Mouse (Mus musculus) intestine, embryonic 14.5 days (tissue): Measurements from ENCODE around the gene Slc7a7. TPM values are rescaled to one million over a fixed set of nuclear protein-coding genes. Genes with fewer than 3 reads are reported as not detected.

Source experiments
- ATAC-seq: fragments of 200-750 bp; cut with Nextera tagmentation; replicated peaks from 2 replicates; pipeline ENCODE4 v1.8.0; 2017; ENCODE audit warnings: low read depth, moderate number of reproducible peaks, moderate TSS enrichment, moderate library complexity; ENCODE audit not compliant: low FRiP score, low TSS enrichment
- DNase-seq: peaks from one replicate; pipeline ENCODE4 v3.0.0-alpha.2; 2018; ENCODE audit warnings: low spot score
- H3K27ac ChIP-seq: fragments of 300-500 bp; sonication (generic); 2 replicates; pipeline ENCODE4 v1.5.1; 2014; ENCODE audit warnings: low read depth, mild to moderate bottlenecking, control low read depth
- H3K27me3 ChIP-seq: fragments of 300-500 bp; sonication (generic); replicated peaks from 2 replicates; pipeline ENCODE4 v1.6.1; 2014; ENCODE audit warnings: low read length, control low read depth; ENCODE audit not compliant: control insufficient read depth, insufficient read depth
- H3K36me3 ChIP-seq: fragments of 300-500 bp; sonication (generic); 2 replicates; pipeline ENCODE4 v1.6.1; 2014; ENCODE audit warnings: low read length, control low read depth; ENCODE audit not compliant: control insufficient read depth, insufficient read depth
- H3K4me1 ChIP-seq: fragments of 300-500 bp; sonication (generic); replicated peaks from 2 replicates; pipeline ENCODE4 v1.6.1; 2014; ENCODE audit warnings: low read length, control low read depth, mixed read lengths; ENCODE audit not compliant: control insufficient read depth, insufficient read depth
- H3K4me2 ChIP-seq: fragments of 300-500 bp; sonication (generic); 2 replicates; pipeline ENCODE4 v1.6.1; 2014; ENCODE audit warnings: low read length
- H3K4me3 ChIP-seq: fragments of 300-500 bp; sonication (generic); 2 replicates; pipeline ENCODE4 v1.5.1; 2014; ENCODE audit warnings: low read depth, low read length, control low read depth, mixed read lengths
- H3K9ac ChIP-seq: fragments of 300-500 bp; sonication (generic); 2 replicates; pipeline ENCODE4 v1.6.1; 2014; ENCODE audit warnings: mild to moderate bottlenecking, low read length
- H3K9me3 ChIP-seq: fragments of 300-500 bp; sonication (generic); 2 replicates; pipeline ENCODE4 v1.6.1; 2016; ENCODE audit warnings: low read length, control low read depth; ENCODE audit not compliant: control insufficient read depth
- WGBS: fragments of 180-500 bp; shearing (Covaris S2); extraction: QIAGEN DNeasy Blood & Tissue Kit; methylation state at CpG from one replicate; pipeline ENCODE4 v1.1.7; 2014; 5-methylcytosine and 5-hydroxymethylcytosine counted together
- polyA plus RNA-seq: library from polyadenylated mRNA; unstranded; fragments of >200 nt; fragmentation: Nextera tagmentation; extraction: Ambion mirVana; gene quantifications from 2 replicates; pipeline ENCODE4 v1.2.1, GENCODE M21; 2014

The Slc7a7 gene
- 19.3 and 21.5 TPM in 2 replicates for polyA plus RNA-seq

DNA sequence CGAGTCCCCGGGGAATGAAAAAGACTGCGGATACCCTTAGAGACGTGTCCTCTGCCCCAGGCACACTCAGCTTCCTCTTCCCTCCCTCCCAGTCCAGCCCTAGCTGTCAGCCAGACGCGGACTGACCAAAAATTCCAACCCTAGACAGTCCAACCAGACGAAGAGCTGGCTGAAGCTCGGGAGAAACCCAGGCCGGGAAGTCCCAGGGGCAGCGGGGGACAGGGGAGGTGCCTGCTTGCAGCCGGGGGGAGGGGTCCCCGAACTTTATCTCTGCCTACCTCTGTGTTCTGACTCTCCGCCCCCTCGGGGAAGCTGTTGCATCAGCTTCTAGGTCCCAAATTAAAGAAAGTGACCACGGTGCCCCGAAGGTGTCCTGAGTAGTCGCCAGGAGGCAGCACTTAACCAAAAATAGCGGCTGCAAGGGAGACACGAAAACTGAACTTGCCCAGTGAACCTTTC, at the start of gene Slc7a7:
Slc7a7 (minus strand) TSS at position 158 of the 459 bp plus-strand sequence.
- Histone ChIP-seq H3K27ac (no peak within 1 kb of the TSS), H3K9ac (no peak within 1 kb of the TSS), H3K4me2 (0 out of 2 replicates have a peak within 1 kb of the TSS, but pooled peaks have one; percentile 0), H3K4me1 (peaks cover 18% of the 10 kb centered on the region), H3K36me3 (no peaks in the 10 kb centered on the region), H3K4me3 (no peak within 1 kb of the TSS), H3K27me3 (no peaks in the 10 kb centered on the region), H3K9me3 (no peaks in the 10 kb centered on the region)
- ATAC-seq (no peak), DNase-seq (no peak)
- 13% methylated on average over 18 of the region's 19 CpGs for WGBS

DNA sequence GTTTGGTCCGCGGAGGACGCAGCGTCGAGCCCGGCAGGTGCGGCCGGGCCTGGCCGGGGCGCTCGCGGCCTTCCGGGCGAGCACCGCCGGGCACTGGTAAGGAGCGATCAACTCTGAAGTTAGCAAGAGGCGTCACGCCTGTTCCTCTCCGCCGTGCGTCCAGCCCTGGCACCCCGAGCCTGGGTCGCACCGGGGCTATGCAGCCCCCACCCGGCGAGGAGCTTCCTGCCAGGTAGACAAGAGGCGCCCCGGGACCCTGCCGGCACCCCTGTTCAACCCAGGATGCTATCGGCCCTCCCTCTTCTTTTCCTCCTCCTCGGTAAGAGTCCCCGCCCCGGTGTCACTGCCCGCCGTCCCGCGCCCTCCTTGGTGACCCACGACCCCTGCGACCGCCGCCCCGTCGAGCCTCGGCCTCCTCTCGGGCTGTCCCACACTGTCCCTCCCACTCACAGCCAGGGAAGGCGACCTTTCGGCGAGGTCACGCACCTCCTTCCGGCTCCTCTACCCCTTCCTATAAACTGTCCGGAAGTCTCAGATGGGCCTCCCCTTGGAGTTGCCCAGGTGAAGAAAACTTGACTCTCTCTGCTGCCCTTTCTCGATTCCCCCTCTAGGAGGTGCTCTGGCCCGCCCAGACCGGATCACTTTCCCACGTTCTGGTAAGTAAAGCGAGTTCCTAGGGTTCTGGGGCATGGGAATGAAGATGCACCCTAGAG, 46.9 kb upstream of the Slc7a7 start:
- ATAC-seq (peak; percentile 72), DNase-seq (peak; percentile 85)
- Histone ChIP-seq H3K9ac (peak overlapping the region; percentile 81), H3K4me2 (peak overlapping the region; percentile 61), H3K36me3 (peaks cover 30% of the 10 kb centered on the region), H3K27ac (peak overlapping the region; percentile 28), H3K4me3 (peak overlapping the region; percentile 88), H3K4me1 (peaks cover 9% of the 10 kb centered on the region), H3K27me3 (no peaks in the 10 kb centered on the region), H3K9me3 (no peaks in the 10 kb centered on the region)
- WGBS, result 1% methylated on average over 54 of the region's 57 CpGs

DNA sequence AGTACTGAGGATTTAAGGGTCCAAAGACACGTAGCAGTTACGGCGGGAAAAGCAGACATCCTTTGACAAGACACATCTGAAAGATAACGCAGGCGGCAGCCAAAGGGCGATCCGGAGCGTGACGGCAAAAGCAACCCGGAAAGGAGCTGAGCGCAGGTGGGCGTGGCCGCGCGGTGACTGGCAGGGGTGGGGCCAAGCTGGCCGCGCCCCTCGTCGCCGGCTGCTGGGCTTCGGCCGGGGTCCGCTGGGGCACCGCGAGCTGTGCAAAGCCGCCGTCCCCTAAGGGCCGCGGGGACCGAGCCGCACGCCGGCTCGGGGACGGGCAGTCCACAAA, 46.3 kb upstream of the Slc7a7 start, which contains the start of gene Lrp10:
Lrp10 (plus strand) TSS at position 179 of the 334 bp plus-strand sequence.
- Histone ChIP-seq H3K4me2 (peak within 1 kb of the TSS; percentile 61), H3K9ac (peak within 1 kb of the TSS; percentile 81), H3K27ac (peak within 1 kb of the TSS; percentile 28), H3K9me3 (no peaks in the 10 kb centered on the region), H3K27me3 (no peaks in the 10 kb centered on the region), H3K4me1 (peaks cover 9% of the 10 kb centered on the region), H3K36me3 (peaks cover 24% of the 10 kb centered on the region), H3K4me3 (peak within 1 kb of the TSS; percentile 88)
- WGBS, result 0% methylated on average over 27 of the region's 35 CpGs
- DNase-seq (peak; percentile 91), ATAC-seq (peak; percentile 86)

DNA sequence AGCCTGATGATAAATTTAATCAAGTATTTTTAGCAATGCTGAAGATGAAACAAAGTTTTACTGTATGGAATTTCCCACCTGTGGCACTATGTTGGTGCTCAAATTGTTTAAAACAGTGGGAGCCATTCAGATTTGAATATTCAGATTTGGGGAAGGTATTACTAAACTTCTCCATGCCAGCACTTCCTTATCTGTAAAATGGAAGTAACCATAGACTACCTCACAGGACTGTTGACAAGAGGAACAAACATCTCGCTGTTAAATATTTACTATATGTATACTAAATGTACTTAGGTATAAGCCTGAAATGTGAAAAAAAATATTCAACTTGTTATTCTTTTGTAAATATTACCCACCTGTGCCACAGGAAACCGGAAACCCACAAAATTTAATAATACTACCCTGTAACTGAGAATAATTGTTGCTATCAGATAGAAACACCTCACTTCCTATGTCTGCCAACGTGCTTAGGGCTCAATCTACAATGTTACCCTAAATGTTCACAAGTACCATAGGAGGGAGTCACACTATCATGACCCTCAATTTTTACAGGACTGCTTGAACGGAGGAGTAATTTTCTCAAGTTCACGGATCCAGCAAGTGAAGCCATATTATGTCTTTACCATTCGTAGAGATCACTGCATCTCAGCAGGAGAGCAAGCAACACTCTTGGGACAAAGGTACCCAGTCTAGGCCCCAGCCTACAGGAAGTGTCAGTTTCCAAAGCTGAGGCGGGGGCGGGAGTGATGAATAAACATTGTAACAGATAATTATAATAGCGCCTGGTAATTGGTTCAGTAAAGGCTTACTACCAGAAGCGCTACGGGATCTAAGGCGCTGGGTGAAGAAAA, 45.8 kb upstream of the Slc7a7 start:
- Histone ChIP-seq H3K4me3 (peak overlapping the region; percentile 88), H3K4me1 (peaks cover 9% of the 10 kb centered on the region), H3K36me3 (peaks cover 19% of the 10 kb centered on the region), H3K27me3 (no peaks in the 10 kb centered on the region), H3K4me2 (peak overlapping the region; percentile 61), H3K9me3 (no peaks in the 10 kb centered on the region), H3K27ac (peak overlapping the region; percentile 28), H3K9ac (peak overlapping the region; percentile 81)
- ATAC-seq, result peak; percentile 54; the same call in 1 of the 2 replicates
- WGBS, result 14% methylated on average over 12 of the region's 12 CpGs
- DNase-seq, result no peak

DNA sequence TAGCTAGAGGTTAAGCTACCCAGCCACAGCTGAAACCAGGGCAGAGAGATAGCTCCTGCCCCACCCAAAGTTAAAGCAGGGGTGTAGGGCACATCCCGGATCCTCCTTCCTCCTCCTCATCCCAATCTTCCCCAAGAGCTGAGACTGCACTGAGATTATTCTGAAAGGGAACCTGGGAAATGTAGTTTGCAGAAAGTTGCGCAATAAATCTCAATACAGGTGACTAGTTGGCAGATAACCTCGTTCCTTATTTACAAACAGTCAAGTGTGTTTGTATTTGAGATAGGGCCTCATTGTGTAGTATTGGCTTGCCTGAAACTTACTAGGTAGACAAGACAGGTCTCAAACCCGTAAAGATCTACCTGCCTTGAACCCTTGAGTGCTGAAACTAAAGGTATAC, 44.6 kb upstream of the Slc7a7 start:
- H3K9ac ChIP-seq, result no peak overlapping the region
- no peak for ATAC-seq
- H3K4me3 ChIP-seq, result no peak overlapping the region
- no peak for DNase-seq
- H3K9me3 ChIP-seq, result no peaks in the 10 kb centered on the region
- H3K27me3 ChIP-seq, result no peaks in the 10 kb centered on the region
- no peak overlapping the region for H3K27ac ChIP-seq
- peaks cover 9% of the 10 kb centered on the region for H3K4me1 ChIP-seq
- no peak overlapping the region for H3K4me2 ChIP-seq
- H3K36me3 ChIP-seq, result peaks cover 7% of the 10 kb centered on the region; the same call in 1 of the 2 replicates
- WGBS, result 67% methylated on average over 4 of the region's 4 CpGs

DNA sequence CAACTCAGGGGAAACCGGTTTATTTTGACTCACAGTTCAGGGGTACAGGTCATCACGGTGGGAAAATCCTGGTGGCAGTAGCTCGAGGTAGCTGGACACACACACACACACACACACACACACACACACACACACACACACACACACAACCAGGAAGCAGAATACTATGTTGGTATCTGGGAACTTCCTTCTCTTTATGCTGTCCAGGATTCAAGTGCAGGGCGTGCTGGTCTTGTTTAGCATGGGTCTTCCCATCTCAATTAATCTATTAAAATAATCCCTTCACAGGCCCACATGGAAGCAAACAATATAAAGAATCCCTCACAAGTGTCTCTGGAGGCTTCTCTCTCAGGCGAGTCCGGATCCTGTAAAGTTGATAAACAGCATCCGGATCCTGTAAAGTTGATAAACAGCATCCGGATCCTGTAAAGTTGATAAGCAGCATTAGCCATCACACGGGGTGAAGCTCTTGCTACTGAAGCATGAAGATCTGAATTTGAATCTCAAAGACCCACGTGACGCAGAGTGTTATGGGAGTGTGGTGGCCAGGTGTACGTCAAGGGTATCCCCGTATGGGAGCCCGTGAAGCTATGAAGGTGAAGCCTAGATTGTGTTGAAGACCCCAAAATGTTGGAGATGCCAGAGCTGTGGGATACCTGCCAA, 40.5 kb upstream of the Slc7a7 start:
- Histone ChIP-seq H3K27ac (no peak overlapping the region), H3K9me3 (no peaks in the 10 kb centered on the region), H3K4me3 (no peak overlapping the region), H3K4me2 (no peak overlapping the region), H3K36me3 (no peaks in the 10 kb centered on the region), H3K4me1 (no peaks in the 10 kb centered on the region), H3K27me3 (no peaks in the 10 kb centered on the region), H3K9ac (no peak overlapping the region)
- ATAC-seq (no peak), DNase-seq (no peak)
- 82% methylated on average over 14 of the region's 14 CpGs for WGBS

DNA sequence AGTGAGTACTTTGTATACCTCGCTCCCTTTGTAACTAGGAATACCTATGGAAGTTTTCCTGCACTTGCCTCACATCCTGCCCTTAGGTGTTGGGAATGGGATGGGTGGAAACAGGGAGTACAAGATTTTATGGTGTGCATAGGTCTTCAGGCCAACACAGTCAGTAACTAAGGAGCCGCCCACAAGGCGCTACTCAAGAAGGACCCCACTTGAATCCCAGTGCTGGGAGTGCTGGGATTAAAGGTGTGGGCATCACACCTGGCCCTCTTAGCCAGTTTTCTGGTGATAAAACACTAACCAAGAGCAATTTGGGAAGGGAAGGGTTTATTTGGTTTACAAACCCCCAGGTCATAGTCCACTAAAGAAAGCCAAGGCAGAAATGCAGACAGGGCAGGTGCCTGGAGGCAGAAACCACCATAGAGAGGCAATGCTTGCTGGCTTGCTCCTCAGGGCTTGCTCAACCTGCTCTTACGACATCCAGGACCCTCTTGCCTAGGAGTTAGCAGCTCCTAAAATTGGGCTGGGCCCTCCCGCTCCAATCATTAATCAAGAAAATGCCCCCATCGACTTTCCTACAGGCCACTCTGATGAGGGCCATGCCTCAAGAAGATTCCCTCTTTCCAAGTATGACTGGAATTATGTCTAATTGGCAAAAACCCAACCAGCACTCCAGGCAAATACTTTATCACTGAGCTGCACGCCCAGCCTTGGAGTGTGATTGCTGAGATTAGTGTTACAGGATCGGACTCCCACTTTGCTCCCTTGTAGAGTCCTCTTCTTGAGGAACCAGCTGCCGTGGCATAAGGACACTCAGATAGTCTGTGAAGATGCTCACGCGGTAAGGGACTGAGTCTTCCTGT, 37.3 kb upstream of the Slc7a7 start:
- Histone ChIP-seq H3K27ac (peak overlapping the region; percentile 52; the same call in 1 of the 2 replicates), H3K4me1 (no peaks in the 10 kb centered on the region), H3K36me3 (no peaks in the 10 kb centered on the region), H3K27me3 (no peaks in the 10 kb centered on the region), H3K9ac (no peak overlapping the region), H3K4me2 (no peak overlapping the region), H3K4me3 (no peak overlapping the region), H3K9me3 (no peaks in the 10 kb centered on the region)
- no peak for DNase-seq
- WGBS, result 65% methylated on average over 11 of the region's 11 CpGs
- ATAC-seq, result peak; percentile 58; the same call in 1 of the 2 replicates
